Mouse (Mus musculus) brain, embryonic 14.5 days (tissue): ENCODE measurements at regions not wholly inside any gene's neighbourhood (a gene's known extent, or its start where the extent isn't known, plus 50 kb on each side); places are given as distances from the start of the nearest gene placed in this dataset.

Experiments
- CTCF ChIP-seq: fragments of 200-500 bp; IDR thresholded peaks from 2 replicates; pipeline ENCODE4 v1.5.1; 2012; ENCODE audit warnings: inconsistent platforms, mild to moderate bottlenecking, moderate library complexity, borderline replicate concordance; ENCODE audit not compliant: insufficient read depth, insufficient read length; ENCODE audit errors: extremely low read depth
- POLR2A ChIP-seq: fragments of 200-500 bp; IDR thresholded peaks from 2 replicates; pipeline ENCODE4 v1.6.1; 2012; ENCODE audit warnings: mild to moderate bottlenecking, inconsistent platforms, borderline replicate concordance; ENCODE audit not compliant: poor library complexity, insufficient read depth, insufficient read length, severe bottlenecking; ENCODE audit errors: extremely low read depth

- TF ChIP-seq CTCF (no peak), POLR2A (no peak)
Observed at GRCm38 (mm10) chr13:41997883-41998282, 53.9 kb upstream of the Hivep1 start.
